ENCODE assay signal across 8 mouse cellular contexts in genomic region chr5:136104511-136104910, GRCm38 (mm10). TPM values are rescaled to one million over a fixed set of nuclear protein-coding genes. Genes with fewer than 3 reads are reported as not detected.
DNase-seq lines count a peak whose midpoint lies in the region; ATAC-seq and TF ChIP-seq lines count a peak whose summit lies in the region.
"Had no signal": no experiment of that assay in that cellular context is flagged by ENCODE, and none has a peak within 500 bp of the region (broad histone marks: within the 10 kb centered on the region; RNA-seq: fewer than 3 reads in every experiment).

No protein-coding gene starts in this region.

- H3K9me3 ChIP-seq in limb, embryonic 11.5 days (ENCODE audit: control insufficient read depth, low read length): no peaks in the 10 kb centered on the region
- H3K9me3 ChIP-seq in limb, embryonic 10.5 days (replicated peaks): no peaks in the 10 kb centered on the region
- no peaks in the 10 kb centered on the region for H3K9me3 ChIP-seq in ES-Bruce4 (replicated peaks; ENCODE audit: control insufficient read depth, insufficient read depth, low read length, poor library complexity, severe bottlenecking)
- H3K9me3 ChIP-seq: heart, embryonic 15.5 days had no signal

- no peak overlapping the region for H3K9ac ChIP-seq in limb, embryonic 11.5 days (ENCODE audit: low read length)
- no peak overlapping the region for H3K9ac ChIP-seq in ES-Bruce4 (ENCODE audit: low read depth, poor library complexity, severe bottlenecking)
- H3K9ac ChIP-seq: heart, embryonic 15.5 days had no signal

- H3K36me3 ChIP-seq in limb, embryonic 11.5 days (ENCODE audit: control insufficient read depth, insufficient read depth, low read length): no peaks in the 10 kb centered on the region
- H3K36me3 ChIP-seq in limb, embryonic 10.5 days: no peaks in the 10 kb centered on the region
- H3K36me3 ChIP-seq in ES-Bruce4 (ENCODE audit: control insufficient read depth, insufficient read depth, low read length, poor library complexity, severe bottlenecking): no peaks in the 10 kb centered on the region
- H3K36me3 ChIP-seq: heart, embryonic 15.5 days had no signal

- no peak overlapping the region for H3K4me3 ChIP-seq in limb, embryonic 11.5 days (ENCODE audit: low read depth, low read length)
- H3K4me3 ChIP-seq in limb, embryonic 10.5 days: no peak overlapping the region
- no peak overlapping the region for H3K4me3 ChIP-seq in ES-Bruce4 (ENCODE audit: low read depth, low read length)
- H3K4me3 ChIP-seq: heart, embryonic 15.5 days had no signal

- 0 out of 2 replicates have a peak, but pooled peaks cover 3% of the 10 kb centered on the region for H3K4me1 ChIP-seq in limb, embryonic 11.5 days (ENCODE audit: control insufficient read depth, insufficient read depth, low read length)
- peaks cover 15% of the 10 kb centered on the region for H3K4me1 ChIP-seq in limb, embryonic 10.5 days
- H3K4me1 ChIP-seq in ES-Bruce4 (ENCODE audit: control insufficient read depth, insufficient read depth, low read length): peaks cover 11% of the 10 kb centered on the region

- no peak for ATAC-seq in limb, embryonic 11.5 days (ENCODE audit: insufficient number of reproducible peaks, low FRiP score, low TSS enrichment, low read depth)

- peak; percentile 47 for DNase-seq in limb, embryonic 11.5 days (ENCODE audit: low spot score)
- DNase-seq in limb, embryonic 10.5 days (ENCODE audit: low spot score): no peak
- DNase-seq in ZHBTc4 (ENCODE audit: low read depth, low spot score): peak; percentile 96
- DNase-seq in natural killer cell, adult 2 months (ENCODE audit: low spot score in 2 of 2): peak; percentile 34 to 54
- DNase-seq in adrenal gland, adult 18-20 months (ENCODE audit: low spot score in 2 of 2): no peak
- DNase-seq in adrenal gland, postnatal 36 days: no peak

- no peaks in the 10 kb centered on the region for H3K27me3 ChIP-seq in limb, embryonic 11.5 days (ENCODE audit: control insufficient read depth, insufficient read depth, low read length)
- peaks cover 35% of the 10 kb centered on the region for H3K27me3 ChIP-seq in limb, embryonic 10.5 days (ENCODE audit: low read depth, poor library complexity, severe bottlenecking)
- no peaks in the 10 kb centered on the region for H3K27me3 ChIP-seq in ES-Bruce4 (ENCODE audit: control insufficient read depth, insufficient read depth, low read length, poor library complexity, severe bottlenecking)

- WGBS in limb, embryonic 11.5 days: 85% methylated on average over 5 of the region's 5 CpGs
- 85% methylated on average over 5 of the region's 5 CpGs for WGBS in limb, embryonic 10.5 days

- peak; percentile 92 for TF ChIP-seq CTCF in ES-Bruce4 (IDR thresholded peaks at IDR 0.05; ENCODE audit: low read depth, low read length)

- H3K4me2 ChIP-seq in limb, embryonic 11.5 days (ENCODE audit: low read depth, severe bottlenecking): no peak overlapping the region
- H3K4me2 ChIP-seq: heart, embryonic 15.5 days had no signal

- no peak for TF ChIP-seq POLR2A in ES-Bruce4 (IDR thresholded peaks at IDR 0.05; ENCODE audit: insufficient read depth, low read length)

- no peak for TF ChIP-seq EP300 in ES-Bruce4 (IDR thresholded peaks at IDR 0.05; ENCODE audit: insufficient read depth, low read depth, low read length)

- H3K27ac ChIP-seq in limb, embryonic 11.5 days (replicated peaks; ENCODE audit: low read depth, low read length): no peak overlapping the region
- no peak overlapping the region for H3K27ac ChIP-seq in limb, embryonic 10.5 days
- H3K27ac ChIP-seq in ES-Bruce4 (ENCODE audit: insufficient read depth, low read length): no peak overlapping the region
- H3K27ac ChIP-seq: heart, embryonic 15.5 days had no signal

RNA-seq across cellular contexts. Expression of gene Polr2j, which starts 11.9 kb away (rescaled TPM):
- polyA plus RNA-seq in limb, embryonic 11.5 days (2014; fragmentation: Nextera tagmentation; extraction: Ambion mirVana): 274 and 281 TPM in 2 replicates
- 283 and 310 TPM in 2 replicates for polyA plus RNA-seq in limb, embryonic 10.5 days (2016; fragmentation: Nextera tagmentation; extraction: Ambion mirVana)
- 90.7 and 92.6 TPM in 2 replicates for polyA plus RNA-seq in ES-Bruce4 (2011; ENCODE audit: insufficient read depth, insufficient read length, low read depth, missing spikeins)
- 10 to 100 TPM; 70.3 to 78.0 TPM for total RNA-seq in adrenal gland, adult 18-20 months (2021)
- 10 to 100 TPM; 69.3 to 96.9 TPM for total RNA-seq in adrenal gland, postnatal 36 days (2021)

RNA-seq across cellular contexts. Expression of gene Rasa4, which starts 20.8 kb away (rescaled TPM):
- polyA plus RNA-seq in limb, embryonic 11.5 days (2014; fragmentation: Nextera tagmentation; extraction: Ambion mirVana): 3.3 and 4.4 TPM in 2 replicates
- polyA plus RNA-seq in limb, embryonic 10.5 days (2016; fragmentation: Nextera tagmentation; extraction: Ambion mirVana): 1.1 and 2.4 TPM in 2 replicates
- polyA plus RNA-seq in ES-Bruce4 (2011; ENCODE audit: insufficient read depth, insufficient read length, low read depth, missing spikeins): 5.9 and 6.6 TPM in 2 replicates
- total RNA-seq in adrenal gland, adult 18-20 months (2021): 10 to 100 TPM; 11.9 to 14.7 TPM
- total RNA-seq in adrenal gland, postnatal 36 days (2021): 10 to 100 TPM; 11.2 to 11.9 TPM

RNA-seq across cellular contexts. Expression of gene Lrwd1, which starts 31.4 kb away (rescaled TPM):
- 50.5 TPM in 2 replicates for polyA plus RNA-seq in limb, embryonic 11.5 days (2014; fragmentation: Nextera tagmentation; extraction: Ambion mirVana)
- 62.4 and 66.4 TPM in 2 replicates for polyA plus RNA-seq in limb, embryonic 10.5 days (2016; fragmentation: Nextera tagmentation; extraction: Ambion mirVana)
- 49.1 and 54.6 TPM in 2 replicates for polyA plus RNA-seq in ES-Bruce4 (2011; ENCODE audit: insufficient read depth, insufficient read length, low read depth, missing spikeins)
- 10 to 100 TPM; 11.0 to 11.4 TPM for total RNA-seq in adrenal gland, adult 18-20 months (2021)
- 10 to 100 TPM in 1 of 2 experiments, 1 to 10 TPM in 1; 9.6 to 11.5 TPM for total RNA-seq in adrenal gland, postnatal 36 days (2021)

RNA-seq across cellular contexts. Expression of gene Alkbh4, which starts 31.4 kb away (rescaled TPM):
- polyA plus RNA-seq in limb, embryonic 11.5 days (2014; fragmentation: Nextera tagmentation; extraction: Ambion mirVana): 23.9 and 24.7 TPM in 2 replicates
- polyA plus RNA-seq in limb, embryonic 10.5 days (2016; fragmentation: Nextera tagmentation; extraction: Ambion mirVana): 26.4 and 27.9 TPM in 2 replicates
- polyA plus RNA-seq in ES-Bruce4 (2011; ENCODE audit: insufficient read depth, insufficient read length, low read depth, missing spikeins): 8.7 and 10.6 TPM in 2 replicates
- 1 to 10 TPM; 8.3 to 8.5 TPM for total RNA-seq in adrenal gland, adult 18-20 months (2021)
- total RNA-seq in adrenal gland, postnatal 36 days (2021): 1 to 10 TPM; 6.8 to 7.5 TPM

RNA-seq across cellular contexts. Expression of gene Upk3bl, which starts 50.2 kb away (rescaled TPM):
- polyA plus RNA-seq in limb, embryonic 11.5 days (2014; fragmentation: Nextera tagmentation; extraction: Ambion mirVana): 4.0 TPM in 2 replicates
- 3.5 and 4.9 TPM in 2 replicates for polyA plus RNA-seq in limb, embryonic 10.5 days (2016; fragmentation: Nextera tagmentation; extraction: Ambion mirVana)
- 2.7 and 3.7 TPM in 2 replicates for polyA plus RNA-seq in ES-Bruce4 (2011; ENCODE audit: insufficient read depth, insufficient read length, low read depth, missing spikeins)
- total RNA-seq in adrenal gland, adult 18-20 months (2021): not detected
- not detected for total RNA-seq in adrenal gland, postnatal 36 days (2021)

Comparison
In these comparisons a context has a peak if more than half of its experiments do, and no peak if none do; other contexts are left out.
1. DNase-seq: peak in limb, embryonic 11.5 days (single experiment), ZHBTc4 (single experiment) and natural killer cell, adult 2 months (2 of 2); none in limb, embryonic 10.5 days (single experiment), adrenal gland, adult 18-20 months (0 of 2) and adrenal gland, postnatal 36 days (0 of 2).